Mouse (Mus musculus): ENCODE results near the gene Castor2. TPM values are rescaled to one million over a fixed set of nuclear protein-coding genes. Genes with fewer than 3 reads are reported as not detected.

The Castor2 gene
- total RNA-seq, 2 experiments from 2014 or later, result 75.2 to 76.4 TPM

- DNase-seq (ENCODE audit: low spot score in 2 of 2), result no peak
Observed at GRCm38 (mm10) chr5:134151895-134152294, 52.4 kb downstream of the Castor2 start.

DNA sequence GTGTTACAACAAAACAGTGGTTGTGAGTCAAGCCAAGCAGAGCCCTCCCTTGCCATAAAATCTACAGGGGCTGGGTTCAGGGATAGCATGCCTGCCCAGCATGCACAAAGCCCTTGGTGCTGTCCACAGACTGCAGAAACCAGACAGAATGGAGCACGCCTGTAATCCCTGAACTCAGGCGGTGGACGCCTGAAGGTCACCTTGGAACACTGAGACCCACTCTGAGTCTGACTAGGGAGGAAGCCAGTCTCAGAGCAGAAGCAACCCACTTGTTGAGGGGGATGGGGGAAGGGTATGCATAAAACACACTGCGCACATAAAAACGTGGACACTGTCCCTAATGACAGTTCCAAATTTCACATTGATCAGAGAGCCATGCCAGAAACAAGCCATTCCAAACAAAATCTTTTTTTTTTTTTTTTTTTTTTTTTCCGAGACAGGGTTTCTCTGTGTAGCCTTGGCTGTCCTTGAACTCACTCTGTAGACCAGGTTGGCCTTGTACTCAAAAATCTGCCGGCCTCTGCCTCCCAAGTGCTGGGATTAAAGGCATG, 56.5 kb downstream of the Castor2 start:
- no peak for DNase-seq (ENCODE audit: low spot score in 2 of 2)

DNA sequence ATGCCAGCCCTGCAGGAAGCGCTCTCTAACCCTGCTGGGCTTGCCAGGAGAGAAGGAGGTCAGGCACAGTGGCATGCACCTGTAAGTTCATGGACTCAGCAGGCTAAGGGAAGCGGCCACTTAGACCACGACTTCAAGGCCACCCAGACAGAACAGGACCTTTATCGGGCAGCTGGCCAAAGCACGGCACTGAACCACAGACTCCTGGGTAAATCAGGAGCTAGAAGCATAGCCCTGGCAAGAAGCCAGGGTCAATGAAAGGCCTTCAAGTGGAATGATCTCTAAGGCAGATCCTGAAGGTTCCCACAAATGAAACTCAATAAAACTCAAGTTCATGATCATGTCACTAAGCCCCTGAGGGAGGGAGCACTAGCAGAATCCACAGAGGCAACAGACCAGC, 65.2 kb downstream of the Castor2 start:
- no peak for DNase-seq (ENCODE audit: low spot score in 2 of 2)

GRCm38 (mm10) chr5:134166642-134167041, 67.1 kb downstream of the Castor2 start:
- no peak for DNase-seq (ENCODE audit: low spot score in 2 of 2)

GRCm38 (mm10) chr5:134168033-134168432, 68.5 kb downstream of the Castor2 start:
- DNase-seq (ENCODE audit: low spot score in 2 of 2), result no peak

GRCm38 (mm10) chr5:134169231-134169630, 69.7 kb downstream of the Castor2 start:
- DNase-seq (ENCODE audit: low spot score in 2 of 2), result no peak

GRCm38 (mm10) chr5:134170167-134170566, 70.7 kb downstream of the Castor2 start:
- DNase-seq (ENCODE audit: low spot score in 2 of 2), result no peak

GRCm38 (mm10) chr5:134173206-134173605, 73.7 kb downstream of the Castor2 start:
- no peak for DNase-seq (ENCODE audit: low spot score in 2 of 2)

- no peak for DNase-seq (ENCODE audit: low spot score in 2 of 2)
Observed at GRCm38 (mm10) chr5:134175696-134176095, 76.2 kb downstream of the Castor2 start.

DNA sequence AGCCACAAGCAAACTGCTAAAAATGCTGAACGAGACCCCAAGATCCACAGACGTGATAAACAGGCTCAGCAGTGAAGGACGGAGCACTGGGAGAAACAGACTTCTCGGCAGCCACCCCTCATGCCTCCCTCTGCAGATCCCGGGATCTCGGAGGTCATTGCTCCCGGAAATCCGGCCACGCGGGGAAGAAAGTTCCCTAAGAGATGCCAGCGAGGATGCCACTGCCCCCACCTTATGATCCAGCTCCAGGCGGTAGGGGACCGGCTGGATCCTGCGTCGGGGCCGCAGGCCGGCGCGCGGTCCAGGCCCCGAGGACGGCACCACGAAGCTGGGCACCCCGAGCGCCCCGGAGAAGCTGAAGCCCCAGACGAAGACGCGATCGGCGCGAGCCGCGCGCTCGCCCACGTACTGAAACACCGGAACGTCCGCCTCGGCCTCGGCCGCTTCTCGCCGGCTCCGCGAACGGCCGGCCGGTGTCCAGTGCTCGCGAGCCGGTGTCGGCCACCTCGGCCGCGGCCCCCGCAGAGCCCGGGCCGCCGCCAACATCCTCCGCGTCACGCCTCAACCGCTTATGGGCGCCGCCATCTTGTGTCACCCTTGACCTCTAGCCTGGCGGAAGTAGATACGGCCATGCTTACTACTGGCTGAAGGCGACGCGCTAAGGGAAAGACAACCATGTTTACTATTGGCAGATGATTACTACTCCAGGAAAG, 76.8 kb downstream of the Castor2 start, which contains the start of gene Rcc1l:
TSS of gene Rcc1l (minus strand) at position 606 of the 713 bp plus-strand sequence.
- DNase-seq (ENCODE audit: low spot score in 2 of 2), result peak; percentile 74 to 93

GRCm38 (mm10) chr5:134178536-134178935, 79.0 kb downstream of the Castor2 start:
- DNase-seq (ENCODE audit: low spot score in 2 of 2), result no peak

GRCm38 (mm10) chr5:134179871-134180270, 80.4 kb downstream of the Castor2 start:
- DNase-seq (ENCODE audit: low spot score in 2 of 2), result peak; percentile 59 to 92

GRCm38 (mm10) chr5:134182172-134182571, 82.7 kb downstream of the Castor2 start:
- DNase-seq (ENCODE audit: low spot score in 2 of 2), result no peak

- no peak for DNase-seq (ENCODE audit: low spot score in 2 of 2)
Observed at GRCm38 (mm10) chr5:134182735-134183134, 83.2 kb downstream of the Castor2 start.

DNA sequence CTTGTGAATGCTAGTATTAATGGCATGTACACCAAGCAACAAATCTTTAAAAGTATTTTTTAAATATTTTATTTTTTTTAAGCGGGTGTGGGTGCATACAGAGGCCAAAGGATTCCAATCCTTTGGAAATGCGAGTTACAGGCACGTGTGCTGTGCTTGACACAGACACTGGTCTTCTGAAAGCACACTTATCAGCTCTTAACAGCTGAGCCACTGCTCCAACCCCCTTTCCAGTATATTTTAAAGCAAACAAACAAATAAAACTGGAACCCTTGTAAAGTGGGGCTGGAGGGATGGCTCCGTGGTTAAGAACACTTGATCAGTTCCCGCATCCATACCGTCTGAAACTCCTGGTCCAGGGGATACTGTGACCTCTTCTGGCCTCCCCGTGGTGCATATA, 83.7 kb downstream of the Castor2 start:
- no peak for DNase-seq (ENCODE audit: low spot score in 2 of 2)

DNA sequence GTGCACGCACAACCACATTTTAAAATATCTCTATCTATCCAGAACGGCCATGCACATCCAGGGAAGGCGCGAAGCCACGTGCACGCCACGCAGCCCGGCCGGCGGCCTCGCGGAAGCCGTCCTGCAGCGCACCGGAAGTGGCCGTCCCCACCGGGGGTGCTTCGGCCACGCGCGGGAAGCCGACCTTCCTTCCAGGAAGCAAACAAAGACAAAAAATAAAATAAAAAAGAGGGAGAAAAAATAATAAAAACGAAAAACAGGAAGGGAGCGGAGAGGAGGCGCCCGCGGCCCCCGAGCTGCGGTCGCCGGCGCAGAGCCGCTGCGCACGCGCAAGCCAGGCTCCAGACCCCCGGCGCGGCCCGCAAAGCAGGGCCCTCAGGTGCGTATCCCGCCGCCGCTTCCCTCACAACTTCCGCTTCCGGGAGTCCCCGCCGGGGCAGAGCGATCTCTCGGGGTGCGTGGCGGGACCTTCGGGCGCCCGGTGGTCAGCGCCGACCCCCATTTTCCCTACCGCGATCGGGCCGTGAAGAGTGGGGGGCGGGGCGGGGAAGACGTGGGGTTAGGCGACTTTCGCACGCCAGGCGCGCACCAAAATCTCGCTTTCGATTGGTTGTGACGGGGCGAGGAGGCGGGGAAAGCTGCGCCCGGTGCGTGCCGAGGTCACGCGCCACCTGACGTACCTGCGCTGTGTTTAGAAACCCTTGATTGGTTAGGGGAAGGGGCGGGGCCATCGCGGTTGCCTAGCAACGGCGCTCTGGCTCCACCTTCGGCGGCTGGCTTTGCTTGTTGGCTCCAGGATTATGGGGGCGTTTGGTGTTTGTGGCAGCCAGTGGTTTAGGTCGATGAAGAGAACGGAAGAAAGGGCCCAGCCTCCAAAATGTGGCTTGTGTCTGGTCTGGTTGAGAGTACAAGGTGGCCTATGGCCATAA, 84.6 kb downstream of the Castor2 start, which contains the start of gene Gtf2ird2:
TSS of gene Gtf2ird2 (plus strand) at position 140 of the 929 bp plus-strand sequence.
- peak; percentile 98 to 99 for DNase-seq (ENCODE audit: low spot score in 2 of 2)

- no peak for DNase-seq (ENCODE audit: low spot score in 2 of 2)
Observed at GRCm38 (mm10) chr5:134186059-134186458, 86.5 kb downstream of the Castor2 start.

- peak in 1 of 2 experiments; percentile 67 for DNase-seq (ENCODE audit: low spot score in 2 of 2)
Observed at GRCm38 (mm10) chr5:134186961-134187731, 87.6 kb downstream of the Castor2 start.

DNA sequence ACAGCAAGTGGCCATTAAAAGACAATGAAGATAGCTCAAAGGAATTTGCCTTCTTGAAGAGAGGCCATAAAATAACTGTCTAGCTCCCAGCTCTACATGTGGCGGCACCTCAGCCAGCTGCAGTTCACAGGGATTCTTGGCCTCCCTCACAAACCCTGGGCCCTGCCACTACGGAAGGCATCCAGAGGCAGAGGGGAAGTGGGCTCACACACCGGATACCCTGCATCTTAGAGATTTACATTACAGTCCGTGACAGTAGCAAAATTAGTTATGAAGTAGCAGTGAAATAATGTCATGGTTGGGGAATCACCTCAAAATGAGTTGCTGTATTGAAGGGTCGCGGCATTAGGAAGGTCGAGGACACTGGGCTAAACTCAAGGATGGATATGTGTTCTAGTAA, 89.1 kb downstream of the Castor2 start:
- DNase-seq (ENCODE audit: low spot score in 2 of 2), result no peak

DNA sequence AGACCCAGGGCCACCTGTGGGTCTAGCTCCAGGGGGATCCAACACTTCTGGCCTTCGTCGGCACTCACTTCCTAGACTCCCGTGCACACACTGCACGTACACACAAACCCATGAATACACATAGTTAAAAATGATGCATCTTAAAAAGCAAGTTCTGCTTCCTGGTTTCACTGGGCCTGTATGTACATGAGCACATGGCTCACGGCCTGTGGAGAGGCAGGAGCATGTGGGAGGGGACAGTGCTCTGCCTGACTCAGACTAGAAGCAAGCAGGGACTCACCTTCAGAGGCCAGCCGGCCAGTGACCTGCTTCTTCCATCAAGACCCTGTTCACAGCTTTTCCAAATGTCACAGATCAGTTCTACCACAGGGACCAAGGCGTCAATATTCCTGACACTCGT, 94.2 kb downstream of the Castor2 start:
- DNase-seq (ENCODE audit: low spot score in 2 of 2), result no peak
